Mouse (Mus musculus) cerebellum, postnatal 10 days (tissue): ENCODE measurements around the gene Map3k12.

Source experiments
- DNase-seq, 2 experiments: peaks; one replicate each; pipeline ENCODE4 v3.0.0; 2021; ENCODE audit warnings: mixed read lengths in 2 of 2

The Map3k12 gene

DNA sequence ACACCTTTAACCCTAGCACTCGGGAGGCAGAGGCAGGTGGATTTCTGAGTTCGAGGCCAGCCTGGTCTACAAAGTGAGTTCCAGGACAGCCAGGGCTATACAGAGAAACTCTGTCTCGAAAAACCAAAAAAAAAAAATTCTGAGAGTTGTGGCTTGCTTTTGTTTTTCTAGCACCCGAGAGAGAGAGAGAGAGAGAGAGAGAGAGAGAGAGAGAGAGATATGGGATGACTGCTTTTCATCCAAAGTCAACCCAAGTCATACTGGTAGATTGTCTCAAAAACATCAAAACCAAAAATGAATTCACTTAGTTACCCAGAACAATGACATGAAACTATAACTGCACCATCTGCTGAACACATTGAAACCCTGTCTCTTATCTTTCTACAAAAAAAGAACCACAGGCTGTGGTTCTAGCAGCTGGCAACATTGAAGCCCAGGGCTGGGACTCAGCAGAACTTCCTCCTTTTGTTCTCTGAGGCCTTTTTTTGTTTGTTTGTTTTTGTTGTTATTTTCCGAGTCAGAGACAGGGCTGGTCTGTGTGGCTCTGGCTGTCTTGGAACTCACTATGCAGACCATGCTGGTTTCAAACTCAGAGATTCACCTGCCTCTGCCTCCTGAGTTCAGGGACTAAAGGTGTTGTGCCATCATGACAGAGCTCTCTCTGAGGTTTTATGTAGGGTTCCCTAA, 58.7 kb downstream of the Map3k12 start:
- DNase-seq = no peak

- peak in 1 of 2 experiments; percentile 45 for DNase-seq
Observed at GRCm38 (mm10) chr15:102455993-102456392, 60.9 kb downstream of the Map3k12 start.

- DNase-seq = peak; percentile 51 to 52
Observed at GRCm38 (mm10) chr15:102451666-102452430, 65.0 kb downstream of the Map3k12 start.

DNA sequence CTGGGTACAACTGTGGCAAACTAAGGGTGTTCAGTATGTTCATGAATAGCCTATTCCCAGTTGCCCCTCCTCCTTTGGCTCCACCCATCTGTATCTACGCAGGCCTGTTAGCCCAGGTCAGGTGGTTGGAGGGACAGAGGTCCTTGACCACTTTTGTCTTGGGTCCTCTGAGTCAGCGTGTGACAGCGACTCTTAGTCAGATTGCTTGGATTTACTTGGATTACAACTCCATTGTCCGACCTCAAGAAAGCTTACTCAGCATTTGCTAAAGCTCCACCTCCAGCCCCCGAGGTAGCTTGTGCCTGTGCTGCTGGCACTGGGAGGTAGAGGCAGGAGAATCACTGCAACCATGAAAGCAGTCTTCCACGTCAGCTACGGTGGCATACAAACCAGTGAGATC, 65.9 kb downstream of the Map3k12 start:
- DNase-seq = no peak

DNA sequence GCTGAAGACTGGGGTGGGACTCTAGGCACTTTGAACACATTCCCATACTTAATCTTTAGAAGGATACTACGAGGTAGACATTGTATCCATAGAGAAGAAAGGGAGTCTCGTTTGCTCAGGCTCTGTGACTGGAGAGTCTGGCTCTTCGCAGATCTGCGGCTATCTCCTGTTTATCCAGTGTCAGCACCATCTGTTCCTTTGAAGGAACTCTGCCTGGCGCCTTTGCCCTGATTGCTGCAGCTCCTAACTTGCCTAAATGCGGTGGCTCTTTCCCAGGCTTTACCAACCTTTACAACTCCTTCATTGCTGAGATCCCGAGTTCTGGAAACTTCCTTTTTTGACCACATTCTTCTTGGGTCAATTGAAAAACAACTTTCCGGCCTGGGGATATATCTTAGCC, 67.5 kb downstream of the Map3k12 start:
- no peak for DNase-seq
